Mouse (Mus musculus): Measurements from ENCODE around the gene Wasf2. TPM values are rescaled to one million over a fixed set of nuclear protein-coding genes. Genes with fewer than 3 reads are reported as not detected.
A peak's percentile ranks its signal among the peaks of the same experiment; 100 is the strongest.

Gene Wasf2
- total and polyA plus RNA-seq, 3 experiments = 34.6 to 83.8 (median 77.5) TPM

- H3K27me3 ChIP-seq (ENCODE audit: control insufficient read depth, insufficient read depth, low read length) = no peaks in the 10 kb centered on the region
- no peaks in the 10 kb centered on the region for H3K36me3 ChIP-seq (ENCODE audit: control insufficient read depth, insufficient read depth, low read length)
- peaks cover 5% of the 10 kb centered on the region for H3K4me1 ChIP-seq (ENCODE audit: control insufficient read depth, insufficient read depth, low read length)
- 6% methylated on average over 52 of the region's 52 CpGs for WGBS
- no peak for DNase-seq
- peak within 1 kb of the TSS; percentile 52 for H3K9ac ChIP-seq (ENCODE audit: low read depth, low read length)
- TF ChIP-seq POLR2A (IDR thresholded peaks at IDR 0.05; ENCODE audit: insufficient read depth, low read depth, low read length) (no peak), EP300 (IDR thresholded peaks at IDR 0.05; ENCODE audit: insufficient read depth, low read depth, low read length) (no peak), CTCF (IDR thresholded peaks at IDR 0.05) (no peak)
- H3K4me3 ChIP-seq = peak within 1 kb of the TSS; percentile 61
- no peak within 1 kb of the TSS for H3K27ac ChIP-seq
- intact Hi-C loops (cut with DNase I) = loop anchor here (2.0 kb wide), 1 partner anchor 203 kb away; no protein-coding TSS in a partner anchor
- H3K79me2 ChIP-seq (replicated peaks; ENCODE audit: control insufficient read depth, insufficient read depth, low read length) = no peaks in the 10 kb centered on the region
Observed at GRCm38 (mm10) chr4:133211751-133212561, 81.7 kb downstream of the Wasf2 start, which contains the start of the genes Cd164l2 and Gpr3. TSS of gene Cd164l2 (plus strand) at chr4:133212131. TSS of gene Gpr3 (minus strand) at chr4:133212536.

- 3% methylated on average over 44 of the region's 44 CpGs for WGBS
- Histone ChIP-seq H3K79me2 (replicated peaks; ENCODE audit: control insufficient read depth, insufficient read depth, low read length) (no peaks in the 10 kb centered on the region), H3K36me3 (ENCODE audit: control insufficient read depth, insufficient read depth, low read length) (no peaks in the 10 kb centered on the region), H3K27ac (no peak overlapping the region), H3K9ac (ENCODE audit: low read depth, low read length) (peak overlapping the region; percentile 5), H3K27me3 (ENCODE audit: control insufficient read depth, insufficient read depth, low read length) (no peaks in the 10 kb centered on the region), H3K4me1 (ENCODE audit: control insufficient read depth, insufficient read depth, low read length) (peaks cover 5% of the 10 kb centered on the region), H3K4me3 (peak overlapping the region; percentile 61)
- TF ChIP-seq CTCF (IDR thresholded peaks at IDR 0.05) = peak; percentile 69
- TF ChIP-seq POLR2A (IDR thresholded peaks at IDR 0.05; ENCODE audit: insufficient read depth, low read depth, low read length) = no peak
- TF ChIP-seq EP300 (IDR thresholded peaks at IDR 0.05; ENCODE audit: insufficient read depth, low read depth, low read length) = no peak
- intact Hi-C loops (cut with DNase I) = loop anchor here (2.0 kb wide), 1 partner anchor 204 kb away; no protein-coding TSS in a partner anchor
- peak; percentile 87 to 88 for DNase-seq
Observed at GRCm38 (mm10) chr4:133212562-133213267, 82.4 kb downstream of the Wasf2 start.

GRCm38 (mm10) chr4:133213268-133213590 lies 82.9 kb downstream of the Wasf2 start:
- no peaks in the 10 kb centered on the region for H3K27me3 ChIP-seq (ENCODE audit: control insufficient read depth, insufficient read depth, low read length)

GRCm38 (mm10) chr4:133213661-133214060 lies 83.4 kb downstream of the Wasf2 start:
- H3K9ac ChIP-seq (ENCODE audit: low read depth, low read length) = no peak overlapping the region
- 49% methylated on average over 10 of the region's 10 CpGs for WGBS
- H3K79me2 ChIP-seq (replicated peaks; ENCODE audit: control insufficient read depth, insufficient read depth, low read length) = no peaks in the 10 kb centered on the region
- no peak for TF ChIP-seq POLR2A (IDR thresholded peaks at IDR 0.05; ENCODE audit: insufficient read depth, low read depth, low read length)
- TF ChIP-seq EP300 (IDR thresholded peaks at IDR 0.05; ENCODE audit: insufficient read depth, low read depth, low read length) = no peak
- TF ChIP-seq CTCF (IDR thresholded peaks at IDR 0.05) = no peak
- intact Hi-C loops (cut with DNase I) = loop anchor here (2.0 kb wide), 1 partner anchor 205 kb away; no protein-coding TSS in a partner anchor
- no peak overlapping the region for H3K27ac ChIP-seq
- H3K36me3 ChIP-seq (ENCODE audit: control insufficient read depth, insufficient read depth, low read length) = no peaks in the 10 kb centered on the region
- no peaks in the 10 kb centered on the region for H3K27me3 ChIP-seq (ENCODE audit: control insufficient read depth, insufficient read depth, low read length)
- H3K4me1 ChIP-seq (ENCODE audit: control insufficient read depth, insufficient read depth, low read length) = peaks cover 5% of the 10 kb centered on the region
- no peak for DNase-seq
- H3K4me3 ChIP-seq = no peak overlapping the region

More at GRCm38 (mm10) chr4:133213268-133213590, 82.9 kb downstream of the Wasf2 start:
- TF ChIP-seq CTCF (IDR thresholded peaks at IDR 0.05) (no peak), EP300 (IDR thresholded peaks at IDR 0.05; ENCODE audit: insufficient read depth, low read depth, low read length) (no peak), POLR2A (IDR thresholded peaks at IDR 0.05; ENCODE audit: insufficient read depth, low read depth, low read length) (no peak)
- no peak for DNase-seq
- Histone ChIP-seq H3K27ac (no peak overlapping the region), H3K4me3 (no peak overlapping the region), H3K4me1 (ENCODE audit: control insufficient read depth, insufficient read depth, low read length) (peaks cover 5% of the 10 kb centered on the region), H3K79me2 (replicated peaks; ENCODE audit: control insufficient read depth, insufficient read depth, low read length) (no peaks in the 10 kb centered on the region), H3K36me3 (ENCODE audit: control insufficient read depth, insufficient read depth, low read length) (no peaks in the 10 kb centered on the region), H3K9ac (ENCODE audit: low read depth, low read length) (no peak overlapping the region)
- intact Hi-C loops (cut with DNase I) = loop anchor here (2.0 kb wide), 1 partner anchor 204 kb away; no protein-coding TSS in a partner anchor
- WGBS = 14% methylated on average over 9 of the region's 9 CpGs

- peak; percentile 56 to 76 for DNase-seq
- no peaks in the 10 kb centered on the region for H3K27me3 ChIP-seq (ENCODE audit: control insufficient read depth, insufficient read depth, low read length)
- no peaks in the 10 kb centered on the region for H3K36me3 ChIP-seq (ENCODE audit: control insufficient read depth, insufficient read depth, low read length)
- H3K27ac ChIP-seq = no peak overlapping the region
- 11% methylated on average over 5 of the region's 5 CpGs for WGBS
- no peaks in the 10 kb centered on the region for H3K79me2 ChIP-seq (replicated peaks; ENCODE audit: control insufficient read depth, insufficient read depth, low read length)
- TF ChIP-seq POLR2A (IDR thresholded peaks at IDR 0.05; ENCODE audit: insufficient read depth, low read depth, low read length) (no peak), EP300 (IDR thresholded peaks at IDR 0.05; ENCODE audit: insufficient read depth, low read depth, low read length) (0 out of 2 replicates have a peak, but pooled peaks have one; percentile 26), CTCF (IDR thresholded peaks at IDR 0.05) (peak; percentile 96)
- no peak overlapping the region for H3K9ac ChIP-seq (ENCODE audit: low read depth, low read length)
- intact Hi-C loops (cut with DNase I) = loop anchor here (1.0 to 5.0 kb wide), 2 partner anchors 80 to 270 kb away; no protein-coding TSS in a partner anchor
- H3K4me1 ChIP-seq (ENCODE audit: control insufficient read depth, insufficient read depth, low read length) = peaks cover 5% of the 10 kb centered on the region
- no peak overlapping the region for H3K4me3 ChIP-seq
Observed at GRCm38 (mm10) chr4:133217641-133218040, 87.3 kb downstream of the Wasf2 start.

Data from heart, adult 2 months (tissue).